Mouse (Mus musculus) cerebellum, postnatal 36 days (tissue): ENCODE results near the gene Def6.

ENCODE experiments used
- DNase-seq, 2 experiments: peaks; one replicate each; pipeline ENCODE4 v3.0.0; 2021 to 2022; ENCODE audit warnings: mixed read lengths in 2 of 2

Gene Def6

DNA sequence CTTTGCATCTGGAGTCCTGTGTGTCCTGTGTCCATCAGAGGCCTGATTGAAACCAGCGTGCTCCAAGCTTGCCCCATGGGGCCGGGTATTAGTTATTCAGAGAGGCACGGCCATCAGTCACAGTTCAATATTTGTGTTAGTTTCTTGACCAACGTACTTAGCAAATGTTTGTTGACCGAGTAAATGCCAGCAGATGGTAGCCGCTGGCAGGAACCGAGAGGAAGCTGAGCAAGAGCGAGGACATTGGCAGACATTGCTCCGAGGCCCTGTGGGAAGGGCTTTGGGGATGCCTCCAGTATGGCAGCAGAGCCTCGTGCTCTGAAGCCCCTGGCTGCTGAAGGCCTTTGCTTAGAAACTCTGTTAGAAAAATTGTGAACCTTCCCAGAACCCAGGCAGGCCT, 70.1 kb downstream of the Def6 start:
- peak in 1 of 2 experiments; percentile 25 for DNase-seq

GRCm38 (mm10) chr17:28278156-28278555, 70.6 kb downstream of the Def6 start:
- DNase-seq = no peak
